Mouse (Mus musculus) embryonic stem cell, embryonic (primary cell): Measurements from ENCODE around the gene Gldc.

ENCODE experiments used
- CTCF ChIA-PET, 4 experiments: fragments of 300-600 bp in 2 of 4; fragments of 350-600 bp in 2 of 4; sonication (Branson Sonifier 250); formaldehyde crosslinking; loops; one replicate each; lab custom pipeline; 2022; ENCODE audit warnings: inconsistent platforms in 2 of 4; lab: Charles Lee
- POLR2A ChIA-PET, 4 experiments: fragments of 300-600 bp in 2 of 4; fragments of 350-600 bp in 2 of 4; sonication (Branson Sonifier 250); formaldehyde crosslinking; loops; one replicate each; lab custom pipeline; 2022; ENCODE audit warnings: antibody characterized with exemption in 4 of 4, inconsistent platforms in 1 of 4; lab: Charles Lee

Gene Gldc

DNA sequence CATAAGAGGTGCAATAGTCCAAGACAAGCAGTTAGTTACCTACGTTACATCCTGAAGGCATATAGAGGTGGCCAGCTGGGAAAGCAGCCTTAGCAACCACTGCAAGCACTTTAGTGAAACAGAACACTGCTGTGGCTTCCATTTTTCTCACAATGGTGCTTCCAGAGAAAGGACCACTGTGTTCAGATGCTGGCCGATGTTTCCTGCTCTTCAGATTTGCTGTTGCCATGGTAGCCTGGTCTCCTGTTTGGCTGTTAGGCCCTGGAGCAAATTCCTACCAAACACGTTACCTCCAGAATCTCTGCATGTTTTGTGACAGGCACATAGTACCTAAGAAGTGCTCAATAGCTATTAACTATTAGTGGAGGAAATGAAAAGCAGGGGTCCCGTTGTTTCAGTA, 78.2 kb downstream of the Gldc start:
- ChIA-PET POLR2A (interaction anchor here in 3 of 4 experiments (0.9 to 2.7 kb wide), 5 partner anchors 11 to 89 kb away, joined by 3 to 10 read pairs (median 6); no protein-coding TSS in a partner anchor), CTCF (interaction anchor here in 1 of 4 experiments (1.3 kb wide), 1 partner anchor 108 kb away, joined by 3 read pairs; no protein-coding TSS in a partner anchor)

DNA sequence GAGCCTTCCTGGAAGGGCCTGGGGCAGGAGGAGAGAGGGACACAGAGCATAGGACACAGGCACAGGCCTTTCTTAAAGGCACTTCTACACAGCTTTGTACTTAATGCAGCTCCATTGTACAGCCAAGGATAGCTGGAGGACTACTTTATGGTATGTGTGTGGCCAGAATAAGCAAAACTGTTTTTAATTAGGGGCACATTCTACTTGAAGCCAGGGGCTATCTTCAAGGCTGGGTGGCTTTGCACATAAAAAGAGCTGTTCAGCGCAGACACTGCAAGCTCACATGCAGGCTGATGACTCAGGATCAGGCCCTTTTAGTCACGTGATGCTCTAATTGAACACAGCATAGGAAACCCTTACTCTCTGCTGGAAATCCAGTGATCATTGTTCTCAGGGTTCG, 79.0 kb downstream of the Gldc start:
- CTCF ChIA-PET, result interaction anchor here in 2 of 4 experiments (0.6 to 1.3 kb wide), 2 partner anchors 15 to 109 kb away, joined by 3 to 5 read pairs; no protein-coding TSS in a partner anchor
- POLR2A ChIA-PET, result interaction anchor here in 3 of 4 experiments (0.9 to 2.7 kb wide), 15 partner anchors 10 to 423 kb away, joined by 3 to 16 read pairs (median 5); partner anchors contain the start of genes Gldc (in 2 of the 3) and Uhrf2 (in 2 of the 3)

DNA sequence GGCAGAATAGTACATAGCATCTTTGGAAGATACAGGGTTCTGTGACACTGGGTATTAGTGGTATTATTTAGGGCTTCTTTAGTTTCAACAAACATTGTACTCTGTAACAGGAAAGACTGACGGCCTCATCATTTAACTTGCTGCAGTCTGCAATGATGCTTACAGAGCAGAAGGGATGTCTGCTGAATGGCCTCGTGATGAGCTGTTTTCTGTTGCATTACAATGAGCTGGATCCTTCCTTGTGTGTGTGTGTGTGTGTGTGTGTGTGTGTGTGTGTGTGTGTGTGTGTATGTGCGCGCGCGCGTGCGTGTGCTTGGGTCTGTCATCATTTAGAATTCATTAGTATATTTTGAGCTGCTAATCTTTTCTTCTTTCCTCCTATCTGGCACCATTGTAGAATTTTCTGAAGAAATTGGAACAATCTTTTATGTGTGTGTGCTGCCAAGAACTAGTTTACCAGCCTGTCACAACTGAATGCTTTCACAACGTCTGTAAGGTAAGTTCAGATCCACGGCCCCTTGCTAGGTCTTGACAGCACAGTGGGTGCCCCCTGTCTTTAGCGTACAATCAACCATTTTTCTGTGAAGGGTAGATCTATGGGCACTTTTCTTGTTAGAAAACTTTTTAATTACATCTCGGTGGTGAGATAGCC, 83.5 kb downstream of the Gldc start:
- ChIA-PET POLR2A (interaction anchor here in 3 of 4 experiments (0.6 to 1.3 kb wide), 5 partner anchors 9 to 82 kb away, joined by 3 to 4 read pairs (median 3); no protein-coding TSS in a partner anchor), CTCF (interaction anchor here in 1 of 4 experiments (0.6 kb wide), 1 partner anchor 22 kb away, joined by 5 read pairs; no protein-coding TSS in a partner anchor)

DNA sequence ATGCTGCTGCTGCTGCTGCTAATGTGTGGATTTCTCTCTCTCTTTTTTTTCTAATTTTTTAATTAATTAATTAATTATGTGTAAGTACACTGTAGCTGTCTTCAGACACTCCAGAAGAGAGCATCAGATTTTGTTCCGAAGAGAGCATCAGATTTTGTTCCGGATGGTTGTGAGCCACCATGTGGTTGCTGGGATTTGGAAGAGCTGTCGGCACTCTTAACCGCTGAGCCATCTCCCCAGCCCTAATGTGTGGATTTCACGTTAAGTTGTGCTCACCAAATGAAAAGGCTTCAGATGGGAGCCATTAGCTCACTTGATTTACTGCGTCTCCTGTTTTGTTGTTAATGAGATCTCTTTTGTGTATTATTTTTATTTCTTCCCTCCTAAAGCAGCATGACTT, 85.1 kb downstream of the Gldc start:
- POLR2A ChIA-PET, result interaction anchor here in 2 of 4 experiments (0.6 to 1.2 kb wide), 3 partner anchors 24 to 471 kb away, joined by 4 read pairs; no protein-coding TSS in a partner anchor

DNA sequence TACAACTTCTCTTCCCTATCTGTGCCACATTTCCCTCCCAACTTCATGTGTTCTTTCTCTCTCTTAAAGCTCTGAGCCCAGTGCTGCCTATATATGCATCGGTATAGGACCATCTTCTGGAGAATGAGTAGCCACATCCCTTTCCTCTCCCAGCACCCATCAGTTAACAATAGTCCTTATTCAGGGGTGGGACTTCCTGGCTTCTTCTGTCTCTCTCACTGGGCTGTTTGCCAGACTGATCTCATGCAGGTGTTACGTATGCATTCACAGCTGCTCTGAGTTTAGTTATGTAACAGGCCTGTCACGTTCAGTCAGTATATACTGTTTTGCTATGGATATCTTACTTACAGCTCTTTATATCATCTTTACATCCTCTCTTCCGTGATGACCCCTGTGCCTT, 109.4 kb downstream of the Gldc start:
- ChIA-PET CTCF (no interaction called here), POLR2A (interaction anchor here in 1 of 4 experiments (1.1 kb wide), 1 partner anchor 35 kb away, joined by 3 read pairs; the partner anchor contains the start of gene Uhrf2)

More for the DNA sequence above, 85.1 kb downstream of the Gldc start:
- CTCF ChIA-PET, result no interaction called here

DNA sequence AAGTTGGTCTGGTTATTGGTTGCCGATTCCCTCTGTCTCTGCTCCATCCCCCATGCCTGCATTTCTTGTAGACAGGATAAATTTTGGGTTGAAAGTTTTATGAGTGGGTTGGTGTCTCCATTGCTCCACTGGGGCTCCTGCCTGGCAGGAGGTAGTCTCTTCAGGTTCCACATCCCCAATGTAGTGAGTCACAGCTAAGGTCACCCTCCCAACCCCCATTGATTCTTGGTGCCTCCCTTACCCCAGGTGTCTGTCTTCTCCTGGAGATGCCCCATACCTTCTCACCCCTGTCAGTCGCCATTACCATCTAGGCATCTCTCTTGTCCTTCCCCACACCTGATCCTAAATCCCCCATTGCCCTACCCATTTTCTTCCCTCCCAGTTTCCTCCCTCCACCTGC, 121.0 kb downstream of the Gldc start:
- ChIA-PET CTCF (no interaction called here), POLR2A (interaction anchor here in 1 of 4 experiments (2.3 kb wide), 1 partner anchor 24 kb away, joined by 7 read pairs; the partner anchor contains the start of gene Uhrf2)

DNA sequence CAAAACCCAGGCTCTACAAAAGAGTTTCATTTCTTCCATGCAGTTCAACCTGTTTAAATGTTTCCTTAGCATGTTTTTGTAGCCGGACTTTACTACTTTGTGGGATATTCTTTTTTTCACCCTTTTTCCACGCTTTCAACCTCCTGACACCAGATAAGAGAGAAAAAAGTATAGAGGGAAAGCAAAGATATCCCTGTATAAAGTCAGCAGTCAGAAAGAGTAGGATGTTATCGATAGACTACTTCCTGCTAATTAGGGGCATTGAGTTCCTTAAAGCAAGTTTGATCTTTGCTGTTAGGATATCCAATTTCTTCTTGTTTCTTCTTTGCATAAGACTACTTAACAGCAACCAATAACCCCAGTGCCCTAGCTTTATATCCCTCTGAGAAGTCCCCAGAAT, 123.8 kb downstream of the Gldc start:
- POLR2A ChIA-PET, result interaction anchor here in 1 of 4 experiments (0.8 kb wide), 1 partner anchor 14 kb away, joined by 3 read pairs; no protein-coding TSS in a partner anchor
- CTCF ChIA-PET, result interaction anchor here in 2 of 4 experiments (0.7 to 1.4 kb wide), 2 partner anchors 11 to 226 kb away, joined by 3 read pairs; no protein-coding TSS in a partner anchor

DNA sequence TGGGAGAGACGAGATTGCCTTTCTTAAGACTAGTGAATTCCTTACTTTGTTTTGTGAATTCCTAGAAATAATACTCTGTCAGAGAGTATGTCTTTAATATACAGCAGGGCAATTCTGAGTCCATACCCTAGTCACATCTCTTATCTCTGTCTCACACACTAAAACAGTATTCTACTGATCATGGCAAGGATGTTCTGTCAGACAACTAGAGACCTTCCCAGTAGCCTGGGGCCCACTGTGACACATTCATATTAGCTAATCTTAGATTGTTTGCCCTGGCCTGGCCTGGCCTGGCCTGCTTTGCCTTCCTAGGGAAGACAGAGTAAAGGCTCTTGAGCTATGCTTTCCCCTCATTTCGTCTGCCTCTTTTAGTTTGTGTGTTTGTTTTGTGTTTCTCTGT, 124.6 kb downstream of the Gldc start:
- ChIA-PET POLR2A (interaction anchor here in 1 of 4 experiments (0.8 to 1.5 kb wide), 2 partner anchors 10 to 13 kb away, joined by 3 read pairs; no protein-coding TSS in a partner anchor), CTCF (interaction anchor here in 1 of 4 experiments (1.4 kb wide), 1 partner anchor 226 kb away, joined by 3 read pairs; no protein-coding TSS in a partner anchor)
